Mouse (Mus musculus): ENCODE measurements around the gene Chchd6. TPM values are rescaled to one million over a fixed set of nuclear protein-coding genes. Genes with fewer than 3 reads are reported as not detected.

Gene Chchd6
- total and polyA plus RNA-seq, 3 experiments, result 9.3 to 25.1 (median 11.4) TPM

- peaks cover 7% of the 10 kb centered on the region for H3K4me1 ChIP-seq (ENCODE audit: control insufficient read depth, insufficient read depth, low read length)
- no peaks in the 10 kb centered on the region for H3K79me2 ChIP-seq (replicated peaks; ENCODE audit: control insufficient read depth, insufficient read depth, low read length)
- intact Hi-C loops (cut with DNase I), result loop anchor here (10.0 kb wide), 1 partner anchor 537 kb away; no protein-coding TSS in a partner anchor
- H3K9ac ChIP-seq (ENCODE audit: low read depth, low read length), result no peak overlapping the region
- 61% methylated on average over 9 of the region's 9 CpGs for WGBS
- H3K36me3 ChIP-seq (ENCODE audit: control insufficient read depth, insufficient read depth, low read length), result no peaks in the 10 kb centered on the region
- H3K27me3 ChIP-seq (ENCODE audit: control insufficient read depth, insufficient read depth, low read length), result no peaks in the 10 kb centered on the region
- peak in 1 of 2 experiments; percentile 38 for DNase-seq
- H3K27ac ChIP-seq, result no peak overlapping the region
- no peak overlapping the region for H3K4me3 ChIP-seq
- TF ChIP-seq POLR2A (IDR thresholded peaks at IDR 0.05; ENCODE audit: insufficient read depth, low read depth, low read length) (no peak), CTCF (IDR thresholded peaks at IDR 0.05) (no peak), EP300 (IDR thresholded peaks at IDR 0.05; ENCODE audit: insufficient read depth, low read depth, low read length) (no peak)
Observed at GRCm38 (mm10) chr6:89461250-89462222, 133.9 kb downstream of the Chchd6 start.

GRCm38 (mm10) chr6:89459634-89460033, 135.8 kb downstream of the Chchd6 start:
- Histone ChIP-seq H3K27me3 (ENCODE audit: control insufficient read depth, insufficient read depth, low read length) (no peaks in the 10 kb centered on the region), H3K4me1 (ENCODE audit: control insufficient read depth, insufficient read depth, low read length) (peaks cover 17% of the 10 kb centered on the region), H3K36me3 (ENCODE audit: control insufficient read depth, insufficient read depth, low read length) (peaks cover 2% of the 10 kb centered on the region; the same call in 1 of the 2 replicates), H3K9ac (ENCODE audit: low read depth, low read length) (no peak overlapping the region), H3K79me2 (replicated peaks; ENCODE audit: control insufficient read depth, insufficient read depth, low read length) (no peaks in the 10 kb centered on the region), H3K27ac (peak overlapping the region; percentile 21; the same call in 1 of the 2 replicates), H3K4me3 (no peak overlapping the region)
- no peak for DNase-seq
- no peak for TF ChIP-seq EP300 (IDR thresholded peaks at IDR 0.05; ENCODE audit: insufficient read depth, low read depth, low read length)
- TF ChIP-seq CTCF (IDR thresholded peaks at IDR 0.05), result no peak
- no peak for TF ChIP-seq POLR2A (IDR thresholded peaks at IDR 0.05; ENCODE audit: insufficient read depth, low read depth, low read length)
- intact Hi-C loops (cut with DNase I), result loop anchor here (10.0 kb wide), 1 partner anchor 535 kb away; no protein-coding TSS in a partner anchor
- 51% methylated on average over 3 of the region's 3 CpGs for WGBS

DNA sequence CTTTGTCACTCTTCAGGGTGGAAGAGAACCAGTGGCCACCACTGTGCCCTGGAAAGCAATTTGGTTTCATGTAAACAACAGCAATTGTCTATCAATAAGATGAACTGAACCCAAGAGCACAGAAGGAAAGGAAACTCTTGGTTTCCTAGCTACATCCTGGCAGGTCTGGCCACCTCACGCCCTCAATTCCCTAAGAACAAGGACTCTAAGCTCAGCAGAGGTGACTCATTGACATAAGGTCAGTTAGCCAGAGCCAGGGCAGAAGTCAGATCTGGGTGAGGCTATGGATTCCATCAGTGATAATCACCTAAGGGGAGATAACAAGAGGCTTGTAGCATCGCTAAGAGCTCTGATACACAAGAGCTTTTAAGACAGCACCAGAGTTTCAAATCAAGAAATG, 137.9 kb downstream of the Chchd6 start:
- H3K4me3 ChIP-seq, result no peak overlapping the region
- TF ChIP-seq EP300 (IDR thresholded peaks at IDR 0.05; ENCODE audit: insufficient read depth, low read depth, low read length), result no peak
- TF ChIP-seq CTCF (IDR thresholded peaks at IDR 0.05), result no peak
- no peak for TF ChIP-seq POLR2A (IDR thresholded peaks at IDR 0.05; ENCODE audit: insufficient read depth, low read depth, low read length)
- no peaks in the 10 kb centered on the region for H3K79me2 ChIP-seq (replicated peaks; ENCODE audit: control insufficient read depth, insufficient read depth, low read length)
- DNase-seq, result no peak
- no peaks in the 10 kb centered on the region for H3K27me3 ChIP-seq (ENCODE audit: control insufficient read depth, insufficient read depth, low read length)
- WGBS, result 73% methylated on average over 2 of the region's 2 CpGs
- no peak overlapping the region for H3K9ac ChIP-seq (ENCODE audit: low read depth, low read length)
- H3K27ac ChIP-seq, result no peak overlapping the region
- peaks cover 2% of the 10 kb centered on the region for H3K36me3 ChIP-seq (ENCODE audit: control insufficient read depth, insufficient read depth, low read length)
- peaks cover 20% of the 10 kb centered on the region for H3K4me1 ChIP-seq (ENCODE audit: control insufficient read depth, insufficient read depth, low read length)
- intact Hi-C loops (cut with DNase I), result loop anchor here (2.0 kb wide), 1 partner anchor 45 kb away; no protein-coding TSS in a partner anchor

GRCm38 (mm10) chr6:89456409-89456961, 139.0 kb downstream of the Chchd6 start:
- H3K4me1 ChIP-seq (ENCODE audit: control insufficient read depth, insufficient read depth, low read length), result peaks cover 17% of the 10 kb centered on the region
- H3K27me3 ChIP-seq (ENCODE audit: control insufficient read depth, insufficient read depth, low read length), result no peaks in the 10 kb centered on the region
- WGBS, result 78% methylated on average over 1 of the region's 1 CpGs
- H3K27ac ChIP-seq, result no peak overlapping the region; the same call in 1 of the 2 replicates
- TF ChIP-seq CTCF (IDR thresholded peaks at IDR 0.05) (no peak), POLR2A (IDR thresholded peaks at IDR 0.05; ENCODE audit: insufficient read depth, low read depth, low read length) (no peak)
- no peak overlapping the region for H3K4me3 ChIP-seq
- no peaks in the 10 kb centered on the region for H3K79me2 ChIP-seq (replicated peaks; ENCODE audit: control insufficient read depth, insufficient read depth, low read length)
- peaks cover 2% of the 10 kb centered on the region for H3K36me3 ChIP-seq (ENCODE audit: control insufficient read depth, insufficient read depth, low read length)
- no peak overlapping the region for H3K9ac ChIP-seq (ENCODE audit: low read depth, low read length)
- DNase-seq, result no peak
- intact Hi-C loops (cut with DNase I), result loop anchor here (2.0 kb wide), 1 partner anchor 44 kb away; no protein-coding TSS in a partner anchor

GRCm38 (mm10) chr6:89455523-89456000, 139.9 kb downstream of the Chchd6 start:
- WGBS, result 42% methylated on average over 4 of the region's 4 CpGs
- peaks cover 2% of the 10 kb centered on the region for H3K36me3 ChIP-seq (ENCODE audit: control insufficient read depth, insufficient read depth, low read length)
- H3K79me2 ChIP-seq (replicated peaks; ENCODE audit: control insufficient read depth, insufficient read depth, low read length), result no peaks in the 10 kb centered on the region
- no peak overlapping the region for H3K4me3 ChIP-seq
- H3K27me3 ChIP-seq (ENCODE audit: control insufficient read depth, insufficient read depth, low read length), result no peaks in the 10 kb centered on the region
- H3K27ac ChIP-seq, result peak overlapping the region; percentile 18
- H3K4me1 ChIP-seq (ENCODE audit: control insufficient read depth, insufficient read depth, low read length), result peaks cover 16% of the 10 kb centered on the region
- DNase-seq, result peak in 1 of 2 experiments; percentile 38
- intact Hi-C loops (cut with DNase I), result no loop called here
- TF ChIP-seq CTCF (IDR thresholded peaks at IDR 0.05) (no peak), POLR2A (IDR thresholded peaks at IDR 0.05; ENCODE audit: insufficient read depth, low read depth, low read length) (no peak), EP300 (IDR thresholded peaks at IDR 0.05; ENCODE audit: insufficient read depth, low read depth, low read length) (no peak)
- H3K9ac ChIP-seq (ENCODE audit: low read depth, low read length), result no peak overlapping the region

Data from heart, adult 2 months (tissue).